Mouse (Mus musculus) layer of hippocampus, adult 2 months (tissue): ENCODE measurements around the gene Tlcd1. TPM values are rescaled to one million over a fixed set of nuclear protein-coding genes. Genes with fewer than 3 reads are reported as not detected.

ENCODE experiments used
- DNase-seq, 2 experiments: peaks; one replicate each; pipeline ENCODE4 v3.0.0; 2022; ENCODE audit warnings: low spot score in 2 of 2
- H3K27ac ChIP-seq: fragments of 200-600 bp; 2 replicates; pipeline ENCODE4 v1.8.1; 2022
- H3K4me3 ChIP-seq: fragments of 200-600 bp; 2 replicates; pipeline ENCODE4 v1.8.1; 2022; ENCODE audit warnings: mild to moderate bottlenecking
- CTCF ChIP-seq: fragments of 200-600 bp; conservative IDR thresholded peaks from 2 replicates; pipeline ENCODE4 v1.8.1; 2022; ENCODE audit warnings: antibody characterized with exemption, mild to moderate bottlenecking, moderate library complexity
- total RNA-seq, 2 experiments: library from RNA; stranded (reverse); gene quantifications; 2 replicates each; pipeline ENCODE4 v1.2.3; 2021

The Tlcd1 gene
- total RNA-seq, 2 experiments from 2014 or later, result 21.1 to 24.3 TPM

DNA sequence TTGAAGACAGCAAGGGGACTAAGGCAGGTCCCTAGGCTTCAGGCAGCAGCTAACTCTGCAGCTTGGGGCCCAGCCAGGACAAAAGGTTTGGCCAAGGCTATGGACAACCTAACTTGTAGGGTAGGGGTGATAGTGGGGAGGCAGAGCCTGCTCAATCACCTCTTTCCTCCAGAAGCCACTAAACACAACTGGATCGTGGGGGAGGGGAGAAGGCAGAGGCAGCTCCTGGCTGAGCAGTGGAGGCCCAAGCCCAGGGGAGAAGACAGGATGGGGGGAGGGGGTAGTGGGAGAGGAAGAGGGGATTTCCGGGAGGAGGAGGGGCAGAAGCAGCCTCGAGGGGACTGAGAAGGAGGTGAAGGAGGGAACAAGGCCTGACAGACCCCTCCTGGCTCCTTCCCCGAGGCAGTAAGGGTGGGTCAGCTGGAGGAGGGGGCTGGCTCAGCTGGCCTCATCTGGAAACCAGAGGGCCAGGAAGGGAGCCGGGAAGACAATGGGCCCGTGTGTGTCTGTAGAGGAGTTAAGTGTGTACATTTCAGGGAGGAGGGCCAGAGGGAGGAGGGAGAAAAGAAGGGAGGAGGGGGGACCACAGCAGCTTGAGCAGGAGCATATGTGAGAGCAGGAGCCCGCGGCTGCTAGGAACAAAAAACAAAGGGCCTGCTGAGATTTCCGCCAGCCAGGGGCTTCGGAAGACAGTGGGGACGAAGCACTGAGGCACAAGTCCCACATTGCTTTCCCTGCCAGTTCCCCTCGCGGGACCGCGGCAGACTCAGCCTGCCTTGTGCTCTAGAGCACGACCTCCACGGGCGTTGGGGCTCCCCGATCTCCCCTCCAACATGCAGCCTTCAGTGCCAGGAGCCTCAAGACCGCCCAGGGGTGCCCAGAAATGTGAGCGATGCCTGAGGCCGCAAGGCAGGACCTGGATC is 12.6 kb upstream of the Tlcd1 start:
- TF ChIP-seq CTCF, result no peak
- no peak for DNase-seq
- Histone ChIP-seq H3K27ac (peak overlapping the region; percentile 91), H3K4me3 (peak overlapping the region; percentile 89)

DNA sequence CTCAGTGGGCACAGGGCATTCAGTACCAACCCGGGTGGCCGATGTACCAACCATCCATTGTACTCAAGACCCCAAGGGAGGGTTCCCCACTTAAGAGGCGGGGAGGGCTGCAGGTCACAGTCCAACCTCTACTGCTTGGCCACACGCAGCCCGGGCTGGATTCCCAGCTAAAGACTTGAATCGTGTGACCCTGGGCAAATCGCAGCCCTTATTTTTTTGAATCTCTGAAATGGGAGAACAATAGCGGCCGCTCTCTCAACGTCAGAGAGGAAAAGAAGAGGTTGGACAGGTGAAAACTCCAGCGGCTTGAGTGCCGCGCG is 11.9 kb upstream of the Tlcd1 start:
- no peak for TF ChIP-seq CTCF
- DNase-seq, result no peak
- Histone ChIP-seq H3K27ac (peak overlapping the region; percentile 91), H3K4me3 (peak overlapping the region; percentile 89)

DNA sequence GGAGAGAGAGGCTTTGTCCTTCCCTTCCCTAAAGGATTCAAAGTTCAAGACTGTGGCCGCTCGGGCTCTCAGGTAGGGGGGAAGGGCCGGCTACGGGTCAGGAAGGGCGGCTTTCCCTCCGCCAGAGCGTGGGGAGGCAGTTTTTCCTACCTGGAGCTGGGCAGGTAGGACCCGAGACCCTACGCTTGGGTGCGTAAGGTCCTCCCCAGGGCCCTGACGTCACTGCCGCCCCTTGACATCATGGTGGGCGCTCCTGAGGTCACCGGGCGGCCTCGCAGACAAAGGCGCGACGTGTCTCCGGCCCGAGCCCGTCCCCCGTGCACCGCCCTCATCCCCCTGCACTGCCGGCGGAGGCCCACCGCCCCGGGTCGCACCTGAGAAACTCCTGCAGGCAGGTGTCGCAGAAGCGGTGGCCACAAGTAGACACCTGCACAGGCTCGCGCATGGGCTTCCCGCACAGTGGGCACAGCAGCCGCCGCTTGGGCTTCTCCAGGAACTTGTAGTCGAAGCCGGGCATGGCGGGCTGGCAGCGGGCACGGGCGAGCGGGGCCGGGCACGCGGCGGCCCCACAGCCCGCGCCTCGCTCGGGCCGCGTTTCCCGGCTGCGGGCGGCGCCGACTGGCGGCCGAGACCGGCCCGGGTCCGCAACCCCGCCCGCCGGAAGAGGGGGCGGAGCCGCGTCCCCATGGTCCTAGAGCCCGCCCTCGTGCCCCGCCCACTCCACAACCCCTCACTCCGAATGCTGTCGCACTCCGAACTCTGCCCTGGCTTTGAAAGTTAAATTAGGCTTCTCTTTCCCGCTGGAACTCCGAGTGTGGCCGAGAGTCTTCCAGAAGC is 11.4 kb upstream of the Tlcd1 start, which contains the start of gene Traf4:
Traf4 (minus strand) TSS at position 666 of the 837 bp plus-strand sequence.
- DNase-seq, result peak; percentile 67 to 70
- peak within 1 kb of the TSS; percentile 91 for H3K27ac ChIP-seq
- peak within 1 kb of the TSS; percentile 89 for H3K4me3 ChIP-seq
- peak; percentile 40 for TF ChIP-seq CTCF

DNA sequence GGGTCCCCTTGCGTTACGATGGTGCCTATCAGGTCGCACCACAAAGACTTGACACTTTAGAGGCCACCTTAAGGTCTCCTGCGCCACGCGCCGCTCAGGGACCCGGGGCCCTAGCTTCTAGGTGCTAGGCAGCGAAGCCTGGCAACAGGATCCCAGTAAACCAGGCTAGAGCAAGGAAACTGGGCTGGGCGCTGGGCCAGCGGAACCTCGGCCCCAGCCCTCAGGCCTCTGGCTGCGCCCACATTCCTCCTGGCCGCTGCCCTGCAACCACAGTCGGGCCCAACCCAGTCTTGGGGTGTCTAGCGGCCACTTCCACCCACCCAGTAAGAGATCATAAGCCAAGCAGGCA is 10.8 kb upstream of the Tlcd1 start:
- DNase-seq, result no peak
- Histone ChIP-seq H3K27ac (peak overlapping the region; percentile 80), H3K4me3 (peak overlapping the region; percentile 89)
- no peak for TF ChIP-seq CTCF

DNA sequence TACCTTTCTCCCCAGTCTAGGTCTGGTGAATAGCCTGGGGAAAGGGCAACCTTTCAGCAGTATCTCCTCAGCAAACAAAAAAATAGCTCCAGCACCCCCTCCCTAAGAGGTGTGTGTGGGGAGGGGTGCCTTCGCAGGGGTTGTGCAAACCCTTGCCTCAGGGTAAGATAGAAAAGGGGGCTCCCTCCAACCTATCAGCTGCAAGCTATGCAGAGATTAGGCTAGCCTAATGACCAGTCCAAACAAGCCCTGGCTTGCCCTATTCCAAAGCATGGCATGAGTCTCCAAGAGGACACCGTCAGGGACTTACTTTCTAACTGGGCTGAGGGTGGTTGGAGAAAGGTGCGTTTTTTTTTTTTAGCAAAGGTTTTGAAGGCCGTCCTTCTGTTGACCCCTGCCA is 10.3 kb upstream of the Tlcd1 start:
- peak overlapping the region; percentile 89 for H3K4me3 ChIP-seq

DNA sequence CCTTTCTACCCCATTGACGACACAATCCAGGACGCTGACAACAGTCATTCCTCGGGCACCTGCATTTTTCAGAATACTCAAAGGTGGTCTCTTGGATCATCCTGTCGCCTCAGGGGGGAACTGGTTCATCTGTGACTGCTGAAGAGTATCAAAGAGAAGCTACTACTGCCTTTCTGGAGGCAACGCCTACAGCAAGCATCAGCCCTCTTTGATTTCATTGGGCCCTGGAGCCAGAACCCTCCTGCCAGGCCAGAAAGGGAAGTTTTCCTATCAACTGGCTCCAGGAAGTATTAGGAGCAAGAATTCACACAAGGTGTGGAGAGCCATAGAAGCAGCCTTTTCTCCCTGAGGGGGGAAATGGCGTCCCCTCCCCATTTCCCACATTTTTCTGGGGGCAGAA is 9.9 kb upstream of the Tlcd1 start:
- Histone ChIP-seq H3K4me3 (no peak overlapping the region), H3K27ac (no peak overlapping the region)
- no peak for DNase-seq
- no peak for TF ChIP-seq CTCF

More for the DNA sequence above, 10.3 kb upstream of the Tlcd1 start:
- TF ChIP-seq CTCF, result no peak
- peak overlapping the region; percentile 80 for H3K27ac ChIP-seq
- DNase-seq, result no peak

DNA sequence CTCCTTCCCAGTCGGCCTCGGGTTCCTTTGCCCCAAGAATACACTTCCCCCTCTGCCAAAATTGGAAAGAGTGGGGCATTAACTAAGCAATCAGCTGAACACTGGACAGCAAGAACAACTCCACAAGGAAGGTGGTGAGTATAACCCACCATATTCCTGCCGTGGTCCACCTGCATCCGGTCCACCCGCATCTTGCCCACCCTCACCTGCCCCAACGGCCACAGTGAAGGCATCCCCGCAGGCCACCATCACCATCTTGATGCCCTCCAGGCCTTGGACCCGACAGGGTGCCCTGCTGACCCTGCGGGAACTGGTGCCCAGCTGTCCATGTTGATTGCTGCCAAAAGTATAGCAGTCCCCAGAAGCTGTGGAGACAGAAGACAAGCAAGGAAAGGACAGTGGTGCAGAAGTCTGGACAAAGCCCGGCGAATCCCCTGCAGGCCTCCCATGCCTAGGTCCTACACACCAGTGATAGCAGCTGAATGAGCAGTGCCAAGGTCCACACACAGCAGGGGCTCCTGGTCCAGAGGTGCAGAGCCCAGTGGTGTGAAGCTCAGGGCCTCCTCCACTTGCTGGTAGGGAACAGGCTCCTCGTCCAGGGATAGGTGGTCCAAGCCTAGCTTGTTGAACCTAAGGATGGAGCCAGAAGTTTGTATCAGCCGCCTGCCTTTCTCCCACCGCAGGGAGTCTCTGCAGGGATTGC is 9.1 kb upstream of the Tlcd1 start:
- no peak for TF ChIP-seq CTCF
- no peak overlapping the region for H3K4me3 ChIP-seq
- DNase-seq, result no peak
- H3K27ac ChIP-seq, result no peak overlapping the region

DNA sequence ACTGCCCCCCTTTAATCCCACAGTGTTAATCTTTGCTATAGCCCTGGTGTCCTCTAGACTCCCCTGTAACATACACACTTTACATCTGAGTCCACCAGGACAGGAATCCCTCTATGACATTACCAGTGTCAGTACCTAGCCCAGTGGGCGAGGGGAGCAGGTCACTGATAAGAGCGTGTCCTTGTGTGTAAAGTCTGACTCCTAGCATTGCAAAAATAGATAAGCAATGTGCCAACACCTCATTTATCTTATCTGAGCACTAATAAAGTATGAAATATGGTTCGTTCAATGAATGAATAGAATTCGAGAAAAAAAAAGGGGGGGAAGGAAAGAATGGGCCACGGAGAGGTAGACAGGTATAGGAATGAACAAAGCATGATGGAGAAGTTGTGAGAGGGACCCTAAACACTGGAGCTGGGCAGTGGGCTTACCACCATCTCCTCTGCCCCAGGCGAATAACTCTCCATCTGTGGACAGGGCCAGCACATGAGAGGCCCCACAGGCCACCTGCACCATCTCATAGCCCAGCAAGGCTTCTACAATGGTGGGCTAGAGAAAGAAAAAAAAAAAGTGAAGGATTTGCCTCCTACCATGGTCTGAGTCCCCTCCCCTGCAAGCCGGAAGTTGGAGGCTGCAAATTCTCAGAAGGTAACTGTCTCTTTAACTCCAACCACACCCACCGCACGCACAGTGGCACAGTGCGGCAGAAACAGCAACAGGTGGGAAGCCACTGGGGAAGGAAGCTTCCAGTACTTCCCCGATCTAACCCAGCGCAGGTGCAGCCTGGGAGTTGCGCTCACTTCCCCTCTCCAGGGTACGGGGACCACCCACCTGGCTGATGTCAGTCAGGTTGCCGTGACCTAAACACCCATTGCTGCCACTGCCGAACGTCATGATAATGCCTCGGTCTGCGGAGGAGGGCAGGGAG is 7.7 kb upstream of the Tlcd1 start:
- no peak for TF ChIP-seq CTCF
- no peak for DNase-seq
- no peak overlapping the region for H3K27ac ChIP-seq
- no peak overlapping the region for H3K4me3 ChIP-seq

DNA sequence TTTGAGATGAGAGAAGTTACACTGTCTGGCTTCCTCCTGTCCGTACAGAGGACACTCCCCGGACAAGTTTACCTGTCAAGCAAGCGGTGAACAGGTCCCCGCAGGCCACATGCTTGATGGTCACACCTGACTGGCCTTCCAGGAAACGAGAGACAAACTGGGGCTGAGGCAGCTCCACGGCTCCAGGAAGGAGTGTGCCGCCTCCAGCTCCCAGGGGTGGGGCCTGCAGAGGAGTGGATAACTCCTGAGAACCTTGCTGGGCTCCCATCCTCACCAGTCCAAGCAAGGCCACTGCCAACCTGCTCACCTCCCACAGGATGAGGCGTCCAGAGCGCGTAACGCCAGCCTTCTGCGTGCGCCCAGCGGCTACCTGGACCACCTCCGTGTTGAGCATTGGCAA is 6.2 kb upstream of the Tlcd1 start:
- no peak for TF ChIP-seq CTCF
- no peak overlapping the region for H3K27ac ChIP-seq
- H3K4me3 ChIP-seq, result no peak overlapping the region
- no peak for DNase-seq

DNA sequence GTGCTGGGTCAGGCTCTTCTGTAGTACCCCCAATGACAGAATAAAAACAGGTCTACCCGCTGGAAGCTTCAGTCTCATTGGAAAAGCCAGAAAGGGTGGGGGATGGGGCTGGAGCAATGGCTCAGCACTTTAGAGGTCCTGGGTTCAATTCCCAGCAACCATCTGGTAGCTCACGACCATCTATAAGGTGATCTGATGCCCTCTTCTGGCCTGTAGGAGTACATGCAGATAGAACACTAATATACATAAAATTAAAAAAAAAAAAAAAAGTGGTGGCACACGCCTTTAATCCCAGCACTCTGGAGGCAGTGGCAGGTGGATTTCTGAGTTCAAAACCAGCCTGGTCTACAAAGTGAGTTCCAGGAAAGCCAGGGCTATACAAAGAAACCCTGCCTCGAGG is 5.2 kb upstream of the Tlcd1 start:
- Histone ChIP-seq H3K27ac (no peak overlapping the region), H3K4me3 (no peak overlapping the region)
- no peak for DNase-seq
- TF ChIP-seq CTCF, result peak; percentile 56

DNA sequence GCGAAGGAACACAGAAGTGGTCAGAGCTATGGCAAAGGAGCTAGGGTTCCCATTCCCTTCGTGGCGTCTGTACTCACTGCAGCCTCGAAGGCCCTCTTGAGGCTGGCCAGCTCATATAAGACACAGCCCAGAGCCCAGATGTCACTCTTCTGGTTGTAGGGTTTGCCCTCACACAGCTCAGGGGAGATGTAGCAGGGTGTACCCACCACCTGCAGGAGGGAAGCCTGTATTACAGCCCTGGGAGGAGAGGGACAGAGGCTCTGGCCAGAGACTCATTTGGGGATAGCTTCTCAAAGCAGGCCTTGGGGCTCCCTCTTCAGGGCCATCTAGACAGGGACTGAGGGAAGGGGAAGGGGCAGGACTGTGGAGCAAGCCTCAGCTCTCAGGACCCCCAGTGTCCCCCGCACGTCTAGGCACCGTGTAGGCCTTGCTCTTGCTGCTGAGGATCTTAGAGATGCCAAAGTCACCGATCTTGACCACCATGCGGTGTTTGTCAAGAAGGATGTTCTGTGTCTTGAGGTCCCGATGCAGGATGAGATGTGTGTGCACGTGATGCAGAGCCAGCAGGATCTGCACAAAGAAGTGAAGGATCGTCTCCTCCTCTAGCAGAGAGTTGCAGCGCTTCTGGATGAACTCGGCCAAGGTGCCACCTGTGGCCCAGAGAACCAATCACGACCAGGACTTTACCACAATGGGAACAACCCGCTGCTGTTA is 4.3 kb upstream of the Tlcd1 start:
- TF ChIP-seq CTCF, result peak; percentile 50
- Histone ChIP-seq H3K27ac (no peak overlapping the region), H3K4me3 (no peak overlapping the region)
- DNase-seq, result no peak
